ENCODE assay signal across 8 mouse cellular contexts in genomic region chr11:97575075-97575474, GRCm38 (mm10). TPM values are rescaled to one million over a fixed set of nuclear protein-coding genes. Genes with fewer than 3 reads are reported as not detected.
DNase-seq lines count a peak whose midpoint lies in the region; ATAC-seq and TF ChIP-seq lines count a peak whose summit lies in the region.

No protein-coding gene starts in this region.

- H3K27me3 ChIP-seq in forebrain, postnatal 0 days (ENCODE audit: insufficient read depth, low read length) = no peaks in the 10 kb centered on the region
- H3K27me3 ChIP-seq in kidney, embryonic 16.5 days (ENCODE audit: insufficient read depth, low read length) = peaks cover 55% of the 10 kb centered on the region
- H3K27me3 ChIP-seq in liver, embryonic 11.5 days (replicated peaks; ENCODE audit: control insufficient read depth, insufficient read depth, low read length) = peaks cover 80% of the 10 kb centered on the region
- peaks cover 42% of the 10 kb centered on the region for H3K27me3 ChIP-seq in neural tube, embryonic 11.5 days (ENCODE audit: control insufficient read depth, insufficient read depth, low read length)

- TF ChIP-seq CTCF in forebrain, postnatal 0 days (IDR thresholded peaks at IDR 0.05; ENCODE audit: low read depth) = no peak

- peaks cover 25% of the 10 kb centered on the region for H3K4me1 ChIP-seq in forebrain, postnatal 0 days (ENCODE audit: insufficient read depth)
- H3K4me1 ChIP-seq in kidney, embryonic 16.5 days (ENCODE audit: insufficient read depth, low read length) = peaks cover 23% of the 10 kb centered on the region
- peaks cover 11% of the 10 kb centered on the region; the same call in 1 of the 2 replicates for H3K4me1 ChIP-seq in liver, embryonic 11.5 days (replicated peaks; ENCODE audit: control insufficient read depth, insufficient read depth, low read length)
- H3K4me1 ChIP-seq in neural tube, embryonic 11.5 days (ENCODE audit: control insufficient read depth, insufficient read depth, low read length) = peaks cover 27% of the 10 kb centered on the region

- peak; percentile 59 for ATAC-seq in forebrain, postnatal 0 days
- ATAC-seq in kidney, embryonic 16.5 days (ENCODE audit: low FRiP score, low TSS enrichment) = peak; percentile 18
- ATAC-seq in liver, embryonic 11.5 days (replicated peaks; ENCODE audit: low FRiP score) = no peak
- ATAC-seq in neural tube, embryonic 11.5 days (ENCODE audit: insufficient read depth, low FRiP score, low TSS enrichment) = peak; percentile 51

- H3K9me3 ChIP-seq in forebrain, postnatal 0 days (ENCODE audit: low read length) = no peaks in the 10 kb centered on the region
- H3K9me3 ChIP-seq in kidney, embryonic 16.5 days (ENCODE audit: low read length) = no peaks in the 10 kb centered on the region
- H3K9me3 ChIP-seq in liver, embryonic 11.5 days (ENCODE audit: control insufficient read depth, low read length) = no peaks in the 10 kb centered on the region
- H3K9me3 ChIP-seq in neural tube, embryonic 11.5 days (ENCODE audit: control insufficient read depth, low read length) = no peaks in the 10 kb centered on the region

- H3K27ac ChIP-seq in forebrain, postnatal 0 days (ENCODE audit: low read depth, low read length) = peak overlapping the region; percentile 97
- peak overlapping the region; percentile 69 for H3K27ac ChIP-seq in kidney, embryonic 16.5 days (ENCODE audit: low read length)
- H3K27ac ChIP-seq in liver, embryonic 11.5 days (ENCODE audit: low read depth, low read length) = no peak overlapping the region
- peak overlapping the region; percentile 92 for H3K27ac ChIP-seq in neural tube, embryonic 11.5 days (ENCODE audit: low read depth, low read length)

- peak overlapping the region; percentile 95 for H3K9ac ChIP-seq in forebrain, postnatal 0 days
- peak overlapping the region; percentile 72 for H3K9ac ChIP-seq in kidney, embryonic 16.5 days (replicated peaks; ENCODE audit: low read length)
- H3K9ac ChIP-seq in liver, embryonic 11.5 days (ENCODE audit: low read depth, low read length) = no peak overlapping the region
- peak overlapping the region; percentile 93 for H3K9ac ChIP-seq in neural tube, embryonic 11.5 days (ENCODE audit: low read length)

- H3K4me2 ChIP-seq in forebrain, postnatal 0 days (ENCODE audit: low read depth) = peak overlapping the region; percentile 91
- peak overlapping the region; percentile 99 for H3K4me2 ChIP-seq in kidney, embryonic 16.5 days (replicated peaks; ENCODE audit: low read depth, low read length)
- H3K4me2 ChIP-seq in liver, embryonic 11.5 days = peak overlapping the region; percentile 94
- peak overlapping the region; percentile 92 for H3K4me2 ChIP-seq in neural tube, embryonic 11.5 days (ENCODE audit: low read depth)

- peak; percentile 75 to 78 for DNase-seq in frontal cortex, postnatal 10 days (ENCODE audit: low spot score in 2 of 2)
- DNase-seq in frontal cortex, postnatal 25 days (ENCODE audit: low spot score in 2 of 2) = no peak
- DNase-seq in cerebellum, adult 18-20 months = peak; percentile 82 to 95
- DNase-seq in forebrain, postnatal 0 days = peak; percentile 92
- DNase-seq in liver, embryonic 11.5 days (ENCODE audit: low spot score) = peak; percentile 63
- peak; percentile 88 for DNase-seq in neural tube, embryonic 11.5 days (ENCODE audit: low spot score)
- peak; percentile 66 for DNase-seq in thymus, postnatal 4 days

- peak overlapping the region; percentile 77 for H3K4me3 ChIP-seq in forebrain, postnatal 0 days (ENCODE audit: low read depth, low read length)
- H3K4me3 ChIP-seq in kidney, embryonic 16.5 days (ENCODE audit: low read length) = peak overlapping the region; percentile 64
- peak overlapping the region; percentile 60 for H3K4me3 ChIP-seq in liver, embryonic 11.5 days (ENCODE audit: low read depth, low read length)
- H3K4me3 ChIP-seq in neural tube, embryonic 11.5 days (ENCODE audit: low read depth, low read length) = peak overlapping the region; percentile 79

- no peaks in the 10 kb centered on the region for H3K36me3 ChIP-seq in forebrain, postnatal 0 days (ENCODE audit: insufficient read depth)
- H3K36me3 ChIP-seq in kidney, embryonic 16.5 days (ENCODE audit: insufficient read depth, low read length) = no peaks in the 10 kb centered on the region
- H3K36me3 ChIP-seq in liver, embryonic 11.5 days (ENCODE audit: control insufficient read depth, insufficient read depth, low read length) = no peaks in the 10 kb centered on the region
- H3K36me3 ChIP-seq in neural tube, embryonic 11.5 days (ENCODE audit: control insufficient read depth, insufficient read depth, low read length) = no peaks in the 10 kb centered on the region

- under 1% methylated on average over 43 of the region's 62 CpGs for WGBS in forebrain, postnatal 0 days
- WGBS in kidney, embryonic 16.5 days = under 1% methylated on average over 48 of the region's 62 CpGs
- WGBS in liver, embryonic 11.5 days = under 1% methylated on average over 51 of the region's 62 CpGs
- 2% methylated on average over 13 of the region's 62 CpGs for WGBS in neural tube, embryonic 11.5 days

RNA-seq across cellular contexts. Expression of gene Srcin1, which starts 0.9 kb away (rescaled TPM):
- 50.1 and 70.7 TPM in 2 replicates for total RNA-seq in forebrain, postnatal 0 days (2014; rRNA removed)
- polyA plus RNA-seq in forebrain, postnatal 0 days (2015; fragmentation: Nextera tagmentation; extraction: Ambion mirVana) = 8.9 and 12.0 TPM in 2 replicates
- 1.0 and 1.1 TPM in 2 replicates for polyA plus RNA-seq in kidney, embryonic 16.5 days (2015; fragmentation: Nextera tagmentation; extraction: Ambion mirVana)
- polyA plus RNA-seq in liver, embryonic 11.5 days (2014; fragmentation: Nextera tagmentation; extraction: Ambion mirVana) = 0.13 and 0.14 TPM in 2 replicates
- polyA plus RNA-seq in neural tube, embryonic 11.5 days (2014; fragmentation: Nextera tagmentation; extraction: Ambion mirVana) = 2.5 and 2.6 TPM in 2 replicates

RNA-seq across cellular contexts. Expression of gene Epop, which starts 54.4 kb away (rescaled TPM):
- 5.0 and 6.8 TPM in 2 replicates for total RNA-seq in forebrain, postnatal 0 days (2014; rRNA removed)
- polyA plus RNA-seq in forebrain, postnatal 0 days (2015; fragmentation: Nextera tagmentation; extraction: Ambion mirVana) = 3.6 and 4.1 TPM in 2 replicates
- 2.3 and 2.5 TPM in 2 replicates for polyA plus RNA-seq in kidney, embryonic 16.5 days (2015; fragmentation: Nextera tagmentation; extraction: Ambion mirVana)
- 4.1 and 4.8 TPM in 2 replicates for polyA plus RNA-seq in liver, embryonic 11.5 days (2014; fragmentation: Nextera tagmentation; extraction: Ambion mirVana)
- 9.7 and 11.0 TPM in 2 replicates for polyA plus RNA-seq in neural tube, embryonic 11.5 days (2014; fragmentation: Nextera tagmentation; extraction: Ambion mirVana)

Comparison
In these comparisons a context has a peak if more than half of its experiments do, and no peak if none do; other contexts are left out.
1. DNase-seq: peak in frontal cortex, postnatal 10 days (2 of 2), cerebellum, adult 18-20 months (2 of 2), forebrain, postnatal 0 days (single experiment), liver, embryonic 11.5 days (single experiment), neural tube, embryonic 11.5 days (single experiment) and thymus, postnatal 4 days (single experiment); none in frontal cortex, postnatal 25 days (0 of 2).
2. Peak in every context shown above with its lines, with median percentiles within 50 percentile points of each other: H3K4me2 ChIP-seq and H3K4me3 ChIP-seq.